Mouse (Mus musculus): ENCODE results near the gene Slc4a4. TPM values are rescaled to one million over a fixed set of nuclear protein-coding genes. Genes with fewer than 3 reads are reported as not detected.

The Slc4a4 gene
- polyA plus RNA-seq, 1 experiment from 2014 or later, result 6.7 TPM

DNA sequence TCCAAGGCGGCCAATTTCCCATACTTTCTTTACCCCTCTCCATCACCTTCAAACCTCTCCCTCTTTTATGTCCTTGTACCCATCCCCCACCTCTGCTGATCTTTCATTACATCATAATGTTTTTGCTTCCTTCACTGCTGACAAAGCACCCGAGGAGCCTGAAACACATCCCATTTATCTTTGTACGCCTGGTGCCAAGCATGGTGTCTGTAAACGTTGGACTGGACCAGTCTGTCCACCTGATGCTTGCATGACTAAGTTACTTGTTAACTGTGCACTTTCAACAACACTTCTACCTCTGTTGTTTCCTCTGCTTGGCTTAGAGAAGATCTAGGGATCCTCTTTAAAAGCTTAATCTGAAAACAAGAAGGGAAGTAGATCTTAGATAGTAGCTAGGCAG lies 180.5 kb downstream of the Slc4a4 start:
- 89% methylated on average over 4 of the region's 4 CpGs for WGBS
- Histone ChIP-seq H3K27ac (no peak overlapping the region), H3K4me1 (no peaks in the 10 kb centered on the region), H3K27me3 (replicated peaks) (no peaks in the 10 kb centered on the region), H3K9me3 (no peaks in the 10 kb centered on the region; the same call in 1 of the 2 replicates), H3K36me3 (replicated peaks) (no peaks in the 10 kb centered on the region), H3K4me2 (no peak overlapping the region), H3K4me3 (no peak overlapping the region), H3K9ac (no peak overlapping the region)
- ATAC-seq (replicated peaks), result no peak

GRCm38 (mm10) chr5:89068072-89068471 lies 181.5 kb downstream of the Slc4a4 start:
- Histone ChIP-seq H3K4me1 (no peaks in the 10 kb centered on the region), H3K9me3 (no peaks in the 10 kb centered on the region; the same call in 1 of the 2 replicates), H3K27ac (no peak overlapping the region), H3K36me3 (replicated peaks) (no peaks in the 10 kb centered on the region), H3K4me3 (no peak overlapping the region), H3K9ac (no peak overlapping the region), H3K27me3 (replicated peaks) (no peaks in the 10 kb centered on the region), H3K4me2 (no peak overlapping the region)
- ATAC-seq (replicated peaks), result no peak
- 90% methylated on average over 5 of the region's 5 CpGs for WGBS

DNA sequence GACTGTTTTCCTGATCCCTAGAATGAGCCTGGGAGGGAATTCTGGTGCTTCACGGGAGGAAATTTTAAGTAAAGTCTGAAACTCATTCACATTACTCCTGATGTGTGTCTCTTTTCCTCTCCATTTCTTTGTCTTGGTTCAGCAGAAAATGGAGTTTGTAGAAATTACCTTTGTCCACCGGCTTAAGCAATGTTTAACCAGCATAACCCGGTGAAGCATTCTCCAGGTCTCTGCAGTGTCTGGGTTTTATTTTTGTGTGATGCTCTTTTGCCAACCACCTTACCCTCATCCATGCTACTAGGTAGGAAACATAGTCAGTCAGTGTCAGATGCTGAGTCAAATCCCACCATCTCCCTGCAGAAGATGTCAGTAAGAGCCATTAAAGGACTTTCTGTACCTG lies 183.4 kb downstream of the Slc4a4 start:
- Histone ChIP-seq H3K4me3 (no peak overlapping the region), H3K27ac (no peak overlapping the region), H3K9ac (no peak overlapping the region), H3K4me1 (no peaks in the 10 kb centered on the region), H3K9me3 (no peaks in the 10 kb centered on the region; the same call in 1 of the 2 replicates), H3K27me3 (replicated peaks) (no peaks in the 10 kb centered on the region), H3K4me2 (no peak overlapping the region), H3K36me3 (replicated peaks) (no peaks in the 10 kb centered on the region)
- WGBS, result 95% methylated on average over 3 of the region's 3 CpGs
- ATAC-seq (replicated peaks), result no peak

DNA sequence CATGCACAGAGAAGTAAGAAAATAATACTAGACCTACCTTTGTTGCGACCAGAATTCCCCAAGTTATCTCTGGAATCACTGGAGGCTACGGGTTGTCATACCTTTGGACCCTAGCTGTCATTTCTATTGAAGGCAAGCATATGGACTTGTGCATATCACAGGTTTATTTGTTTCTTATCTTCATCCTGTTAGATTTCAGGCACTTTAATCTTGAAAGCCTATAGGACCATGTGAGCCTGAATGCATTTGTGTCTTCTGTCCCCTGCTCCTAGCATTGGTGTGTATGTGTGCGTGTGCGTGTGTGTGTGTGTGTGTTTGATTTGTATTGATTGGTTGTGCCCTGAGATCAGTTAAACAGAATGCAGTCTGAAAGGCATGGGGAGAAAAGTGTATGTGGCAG lies 185.3 kb downstream of the Slc4a4 start:
- H3K27ac ChIP-seq, result no peak overlapping the region
- 94% methylated on average over 4 of the region's 4 CpGs for WGBS

DNA sequence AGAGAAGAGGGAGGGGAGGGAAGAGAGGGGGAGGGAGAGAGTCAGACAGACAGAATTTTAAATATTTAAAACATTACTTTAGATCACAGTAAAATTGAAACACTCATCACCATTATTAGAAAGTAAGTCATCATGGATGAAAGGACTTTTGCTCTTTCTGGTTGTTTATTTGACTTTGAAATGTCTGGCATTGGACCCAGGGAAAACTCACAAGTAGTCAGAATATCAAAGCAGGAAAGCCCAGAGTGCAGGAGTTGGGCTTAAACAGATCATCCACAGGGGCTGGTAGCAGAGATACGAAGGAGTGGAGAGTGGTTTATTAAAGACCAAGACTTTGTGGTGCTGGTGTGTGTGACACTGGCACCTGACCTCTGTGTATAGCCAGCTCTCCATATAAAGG lies 191.1 kb downstream of the Slc4a4 start:
- Histone ChIP-seq H3K4me2 (no peak overlapping the region), H3K27ac (no peak overlapping the region), H3K36me3 (replicated peaks) (no peaks in the 10 kb centered on the region), H3K27me3 (replicated peaks) (no peaks in the 10 kb centered on the region), H3K9me3 (no peaks in the 10 kb centered on the region), H3K9ac (no peak overlapping the region), H3K4me1 (no peaks in the 10 kb centered on the region), H3K4me3 (no peak overlapping the region)
- ATAC-seq (replicated peaks), result no peak
- 77% methylated on average over 1 of the region's 1 CpGs for WGBS

More for the DNA sequence above, 185.3 kb downstream of the Slc4a4 start:
- H3K9me3 ChIP-seq, result no peaks in the 10 kb centered on the region; the same call in 1 of the 2 replicates
- H3K4me2 ChIP-seq, result no peak overlapping the region
- H3K9ac ChIP-seq, result no peak overlapping the region
- H3K4me1 ChIP-seq, result no peaks in the 10 kb centered on the region
- H3K36me3 ChIP-seq (replicated peaks), result no peaks in the 10 kb centered on the region
- H3K4me3 ChIP-seq, result no peak overlapping the region
- H3K27me3 ChIP-seq (replicated peaks), result no peaks in the 10 kb centered on the region
- ATAC-seq (replicated peaks), result no peak

GRCm38 (mm10) chr5:89083476-89083875 lies 196.9 kb downstream of the Slc4a4 start:
- no peak overlapping the region for H3K4me3 ChIP-seq
- no peak overlapping the region for H3K4me2 ChIP-seq
- no peak overlapping the region for H3K9ac ChIP-seq
- no peaks in the 10 kb centered on the region for H3K9me3 ChIP-seq
- no peak for ATAC-seq (replicated peaks)
- H3K27me3 ChIP-seq (replicated peaks), result no peaks in the 10 kb centered on the region
- WGBS, result 83% methylated on average over 4 of the region's 4 CpGs
- no peak overlapping the region for H3K27ac ChIP-seq
- no peaks in the 10 kb centered on the region for H3K4me1 ChIP-seq
- H3K36me3 ChIP-seq (replicated peaks), result no peaks in the 10 kb centered on the region

- ATAC-seq (replicated peaks), result no peak
- 88% methylated on average over 7 of the region's 7 CpGs for WGBS
- no peaks in the 10 kb centered on the region for H3K9me3 ChIP-seq
These were observed 201.3 kb downstream of the Slc4a4 start for GRCm38 (mm10) chr5:89087916-89088315.

GRCm38 (mm10) chr5:89088462-89088861 lies 201.8 kb downstream of the Slc4a4 start:
- H3K27ac ChIP-seq, result no peak overlapping the region
- 60% methylated on average over 11 of the region's 11 CpGs for WGBS
- no peak for ATAC-seq (replicated peaks)

More at GRCm38 (mm10) chr5:89087916-89088315, 201.3 kb downstream of the Slc4a4 start:
- Histone ChIP-seq H3K4me3 (no peak overlapping the region), H3K27me3 (replicated peaks) (no peaks in the 10 kb centered on the region), H3K9ac (no peak overlapping the region), H3K36me3 (replicated peaks) (no peaks in the 10 kb centered on the region), H3K27ac (no peak overlapping the region), H3K4me1 (no peaks in the 10 kb centered on the region), H3K4me2 (no peak overlapping the region)

GRCm38 (mm10) chr5:89090131-89090530 lies 203.5 kb downstream of the Slc4a4 start:
- no peak for ATAC-seq (replicated peaks)
- Histone ChIP-seq H3K4me2 (no peak overlapping the region), H3K4me1 (no peaks in the 10 kb centered on the region), H3K9me3 (no peaks in the 10 kb centered on the region), H3K27me3 (replicated peaks) (no peaks in the 10 kb centered on the region), H3K4me3 (no peak overlapping the region), H3K27ac (no peak overlapping the region), H3K9ac (no peak overlapping the region), H3K36me3 (replicated peaks) (no peaks in the 10 kb centered on the region)
- 81% methylated on average over 3 of the region's 3 CpGs for WGBS

More at GRCm38 (mm10) chr5:89088462-89088861, 201.8 kb downstream of the Slc4a4 start:
- no peaks in the 10 kb centered on the region for H3K27me3 ChIP-seq (replicated peaks)
- no peak overlapping the region for H3K4me3 ChIP-seq
- H3K9ac ChIP-seq, result no peak overlapping the region
- H3K4me1 ChIP-seq, result no peaks in the 10 kb centered on the region
- H3K4me2 ChIP-seq, result no peak overlapping the region
- no peaks in the 10 kb centered on the region for H3K36me3 ChIP-seq (replicated peaks)
- no peaks in the 10 kb centered on the region for H3K9me3 ChIP-seq

DNA sequence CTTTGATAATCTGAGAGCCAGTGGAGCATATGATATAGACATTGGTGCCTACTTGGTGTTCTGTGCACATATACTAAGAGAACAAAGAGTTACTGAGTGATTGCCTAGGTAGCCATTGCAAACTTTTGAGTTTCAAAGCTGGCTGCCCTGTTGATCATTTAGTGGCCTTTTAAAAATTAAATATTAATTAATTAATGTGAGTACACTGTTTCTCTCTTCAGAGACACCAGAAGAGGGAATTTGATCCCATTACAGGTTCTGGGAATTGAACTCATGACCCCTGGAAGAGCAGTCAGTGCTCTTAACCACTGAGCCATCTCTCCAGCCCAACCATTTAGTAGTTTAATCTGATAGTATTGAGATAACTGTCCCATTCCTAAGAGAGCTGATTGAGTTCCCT lies 209.8 kb downstream of the Slc4a4 start:
- Histone ChIP-seq H3K4me2 (no peak overlapping the region), H3K27me3 (replicated peaks) (no peaks in the 10 kb centered on the region), H3K36me3 (replicated peaks) (no peaks in the 10 kb centered on the region), H3K4me1 (no peaks in the 10 kb centered on the region), H3K9ac (no peak overlapping the region), H3K27ac (no peak overlapping the region), H3K9me3 (no peaks in the 10 kb centered on the region), H3K4me3 (no peak overlapping the region)
- ATAC-seq (replicated peaks), result no peak

GRCm38 (mm10) chr5:89097291-89097690 lies 210.7 kb downstream of the Slc4a4 start:
- no peaks in the 10 kb centered on the region for H3K36me3 ChIP-seq (replicated peaks)
- no peak overlapping the region for H3K27ac ChIP-seq
- H3K4me2 ChIP-seq, result no peak overlapping the region
- WGBS, result 93% methylated on average over 3 of the region's 3 CpGs
- no peak overlapping the region for H3K4me3 ChIP-seq
- ATAC-seq (replicated peaks), result no peak
- H3K4me1 ChIP-seq, result no peaks in the 10 kb centered on the region
- H3K9ac ChIP-seq, result no peak overlapping the region
- no peaks in the 10 kb centered on the region for H3K9me3 ChIP-seq
- no peaks in the 10 kb centered on the region for H3K27me3 ChIP-seq (replicated peaks)

DNA sequence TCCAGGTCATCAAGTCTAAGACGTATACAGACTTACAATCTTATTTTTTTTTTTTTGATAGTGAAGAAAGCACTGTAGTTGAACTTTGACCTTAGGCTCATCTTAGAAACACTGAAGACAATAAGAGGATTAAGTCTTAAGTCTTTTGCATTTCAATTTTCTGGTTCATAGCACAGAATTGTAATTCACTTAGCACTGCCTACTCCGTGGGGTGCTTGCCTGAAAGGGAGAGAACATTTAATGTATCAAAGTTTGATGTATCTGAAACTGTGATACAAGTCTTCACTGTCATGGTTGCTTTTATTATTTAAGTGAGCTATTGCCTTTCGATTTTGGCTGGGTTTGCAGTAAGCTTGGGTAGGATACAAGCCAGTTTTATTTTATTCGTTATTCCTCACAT lies 211.5 kb downstream of the Slc4a4 start:
- 27% methylated on average over 4 of the region's 4 CpGs for WGBS
- H3K4me2 ChIP-seq, result no peak overlapping the region
- H3K27ac ChIP-seq, result no peak overlapping the region
- no peaks in the 10 kb centered on the region for H3K27me3 ChIP-seq (replicated peaks)
- no peak overlapping the region for H3K4me3 ChIP-seq
- H3K9ac ChIP-seq, result no peak overlapping the region
- H3K4me1 ChIP-seq, result no peaks in the 10 kb centered on the region
- no peaks in the 10 kb centered on the region for H3K36me3 ChIP-seq (replicated peaks)
- no peak for ATAC-seq (replicated peaks)
- H3K9me3 ChIP-seq, result no peaks in the 10 kb centered on the region

GRCm38 (mm10) chr5:89099886-89100285 lies 213.3 kb downstream of the Slc4a4 start:
- Histone ChIP-seq H3K27ac (no peak overlapping the region), H3K4me3 (no peak overlapping the region), H3K9ac (no peak overlapping the region), H3K27me3 (replicated peaks) (no peaks in the 10 kb centered on the region), H3K4me2 (no peak overlapping the region), H3K9me3 (no peaks in the 10 kb centered on the region), H3K4me1 (no peaks in the 10 kb centered on the region), H3K36me3 (replicated peaks) (no peaks in the 10 kb centered on the region)
- WGBS, result 74% methylated on average over 3 of the region's 3 CpGs
- no peak for ATAC-seq (replicated peaks)

All from midbrain, embryonic 15.5 days (tissue).